Comparison of ENCODE assay signal across 10 mouse cellular contexts in the genomic region with DNA sequence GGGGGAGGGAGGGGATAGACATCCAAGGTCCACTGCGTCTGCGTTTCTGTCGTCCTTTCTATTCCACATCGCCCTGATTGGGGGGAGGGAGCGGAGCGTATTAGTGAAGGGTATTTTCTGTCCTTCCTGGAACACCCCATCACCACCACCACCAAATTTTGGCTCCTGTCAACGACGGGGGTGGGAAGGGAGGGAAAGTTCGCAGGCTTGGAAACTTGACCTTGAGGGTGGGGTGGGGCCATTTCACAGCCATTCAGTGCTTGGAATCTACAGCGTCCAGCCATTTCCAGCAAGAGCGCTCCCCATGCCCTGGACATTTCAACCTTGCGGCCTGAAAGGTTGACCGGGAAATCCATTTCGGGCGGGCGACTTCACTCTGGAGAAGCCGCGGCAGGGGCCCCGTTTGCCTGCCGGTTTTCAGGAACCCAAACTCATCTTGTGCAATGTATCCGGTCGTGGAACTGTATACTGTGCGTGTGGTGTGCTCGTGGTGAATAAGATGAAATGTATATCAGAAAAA. TPM values are rescaled to one million over a fixed set of nuclear protein-coding genes. Genes with fewer than 3 reads are reported as not detected.
DNase-seq lines count a peak whose midpoint lies in the region; ATAC-seq and TF ChIP-seq lines count a peak whose summit lies in the region.
"Had no signal": no experiment of that assay in that cellular context is flagged by ENCODE, and none has a peak within 500 bp of the region (broad histone marks: within the 10 kb centered on the region; RNA-seq: fewer than 3 reads in every experiment).

No protein-coding gene starts in this region.

- H3K4me1 ChIP-seq in heart, embryonic 14.5 days (ENCODE audit: control insufficient read depth in 2 of 2, insufficient read depth in 2 of 2, low read length in 2 of 2) = peaks cover 0 to 12% of the 10 kb centered on the region in 2 experiments; a peak in 2 of 4 replicates
- H3K4me1 ChIP-seq in heart, adult 2 months (ENCODE audit: control insufficient read depth, insufficient read depth, low read length) = no peaks in the 10 kb centered on the region
- H3K4me1 ChIP-seq in forebrain, embryonic 13.5 days = peaks cover 38% of the 10 kb centered on the region
- H3K4me1 ChIP-seq in limb, embryonic 14.5 days (ENCODE audit: control insufficient read depth, insufficient read depth, low read length) = peaks cover 5% of the 10 kb centered on the region; the same call in 1 of the 2 replicates

- peak overlapping the region in 1 of 2 experiments; percentile 14; a peak in 2 of 4 replicates for H3K4me3 ChIP-seq in heart, embryonic 14.5 days (ENCODE audit: control insufficient read depth in 1 of 2, insufficient read depth in 1 of 2, low read depth in 1 of 2, low read length in 2 of 2)
- no peak overlapping the region for H3K4me3 ChIP-seq in heart, adult 2 months
- H3K4me3 ChIP-seq in forebrain, embryonic 13.5 days = peak overlapping the region; percentile 54
- peak overlapping the region; percentile 11 for H3K4me3 ChIP-seq in limb, embryonic 14.5 days (replicated peaks; ENCODE audit: low read length)

- H3K36me3 ChIP-seq in heart, embryonic 14.5 days (ENCODE audit: control insufficient read depth, insufficient read depth, low read length) = no peaks in the 10 kb centered on the region
- H3K36me3 ChIP-seq in heart, adult 2 months (ENCODE audit: control insufficient read depth, insufficient read depth, low read length) = no peaks in the 10 kb centered on the region
- H3K36me3 ChIP-seq in forebrain, embryonic 13.5 days (ENCODE audit: poor library complexity, severe bottlenecking) = peaks cover 7% of the 10 kb centered on the region; the same call in 1 of the 2 replicates
- H3K36me3 ChIP-seq in limb, embryonic 14.5 days (ENCODE audit: control insufficient read depth, insufficient read depth, low read length) = no peaks in the 10 kb centered on the region

- no peak for TF ChIP-seq EP300 in heart, adult 2 months (IDR thresholded peaks at IDR 0.05; ENCODE audit: insufficient read depth, low read depth, low read length)

- H3K9me3 ChIP-seq in heart, embryonic 14.5 days (ENCODE audit: control insufficient read depth, low read length) = no peaks in the 10 kb centered on the region
- H3K9me3 ChIP-seq in forebrain, embryonic 13.5 days (replicated peaks) = no peaks in the 10 kb centered on the region
- no peaks in the 10 kb centered on the region for H3K9me3 ChIP-seq in limb, embryonic 14.5 days (ENCODE audit: control insufficient read depth, low read length)

- H3K27me3 ChIP-seq in heart, embryonic 14.5 days (ENCODE audit: control insufficient read depth, insufficient read depth, low read length) = peaks cover 95% of the 10 kb centered on the region
- H3K27me3 ChIP-seq in heart, adult 2 months (ENCODE audit: control insufficient read depth, insufficient read depth, low read length) = peaks cover 52% of the 10 kb centered on the region
- peaks cover 96% of the 10 kb centered on the region for H3K27me3 ChIP-seq in forebrain, embryonic 13.5 days
- peaks cover 92% of the 10 kb centered on the region for H3K27me3 ChIP-seq in limb, embryonic 14.5 days (ENCODE audit: control insufficient read depth, insufficient read depth, low read length)

- H3K27ac ChIP-seq in heart, embryonic 14.5 days (replicated peaks in 1 of 2; ENCODE audit: control insufficient read depth in 1 of 2, insufficient read depth in 1 of 2, low read depth in 2 of 2, low read length in 2 of 2) = no peak overlapping the region
- no peak overlapping the region for H3K27ac ChIP-seq in heart, adult 2 months
- peak overlapping the region; percentile 55 for H3K27ac ChIP-seq in forebrain, embryonic 13.5 days
- no peak overlapping the region for H3K27ac ChIP-seq in limb, embryonic 14.5 days (replicated peaks; ENCODE audit: low read depth, low read length)

- ATAC-seq in heart, embryonic 14.5 days (ENCODE audit: insufficient number of reproducible peaks, insufficient read depth, low FRiP score, low read depth) = no peak
- no peak for ATAC-seq in forebrain, embryonic 13.5 days
- no peak for ATAC-seq in limb, embryonic 14.5 days (ENCODE audit: low FRiP score, low read depth)
- ATAC-seq in inflammation-experienced regulatory T-cells, adult 6 months = no peak

- TF ChIP-seq POLR2A in heart, adult 2 months (IDR thresholded peaks at IDR 0.05; ENCODE audit: insufficient read depth, low read depth, low read length) = no peak
- TF ChIP-seq POLR2A in limb, embryonic 14.5 days (IDR thresholded peaks at IDR 0.05; ENCODE audit: borderline replicate concordance, extremely low read depth, insufficient read depth, insufficient read length) = no peak

- intact Hi-C loops in heart, adult 2 months (cut with DNase I) = no loop called here

- no peak for TF ChIP-seq CTCF in heart, adult 2 months (IDR thresholded peaks at IDR 0.05)

- WGBS in heart, embryonic 14.5 days = 2% methylated on average over 24 of the region's 24 CpGs
- WGBS in heart, adult 2 months = 4% methylated on average over 24 of the region's 24 CpGs
- under 1% methylated on average over 24 of the region's 24 CpGs for WGBS in forebrain, embryonic 13.5 days
- WGBS in limb, embryonic 14.5 days = 2% methylated on average over 24 of the region's 24 CpGs

- no peak overlapping the region for H3K9ac ChIP-seq in heart, embryonic 14.5 days (ENCODE audit: low read length)
- no peak overlapping the region for H3K9ac ChIP-seq in heart, adult 2 months (ENCODE audit: low read depth, low read length)
- peak overlapping the region; percentile 85 for H3K9ac ChIP-seq in forebrain, embryonic 13.5 days
- no peak overlapping the region for H3K9ac ChIP-seq in limb, embryonic 14.5 days (ENCODE audit: low read depth, low read length, severe bottlenecking)

- no peaks in the 10 kb centered on the region for H3K79me2 ChIP-seq in heart, adult 2 months (replicated peaks; ENCODE audit: control insufficient read depth, insufficient read depth, low read length)

- peak overlapping the region; percentile 38 for H3K4me2 ChIP-seq in heart, embryonic 14.5 days (ENCODE audit: low read length)
- H3K4me2 ChIP-seq in forebrain, embryonic 13.5 days = peak overlapping the region; percentile 64
- peak overlapping the region; percentile 17; the same call in 1 of the 2 replicates for H3K4me2 ChIP-seq in limb, embryonic 14.5 days (replicated peaks; ENCODE audit: low read depth, low read length, severe bottlenecking)

- no peak for DNase-seq in heart, adult 2 months
- DNase-seq in limb, embryonic 14.5 days (ENCODE audit: low spot score) = no peak
- peak; percentile 57 for DNase-seq in neural tube, embryonic 10.5 days (ENCODE audit: extremely low spot score, low spot score)
- DNase-seq in Muller cell, postnatal 12 days (ENCODE audit: inconsistent ontology term) = no peak
- no peak for DNase-seq in adrenal gland, adult (ENCODE audit: inconsistent age in 2 of 2, low spot score in 1 of 2)
- DNase-seq: lung, adult 18-20 months had no signal

RNA-seq across cellular contexts. Expression of a gene that starts 4.7 kb away (rescaled TPM):
- polyA plus RNA-seq in heart, embryonic 14.5 days (2014; fragmentation: Nextera tagmentation; extraction: Ambion mirVana) = not detected in 2 replicates
- not detected for total RNA-seq in heart, adult 2 months (2021)
- not detected in 2 replicates for polyA plus RNA-seq in heart, adult 2 months (2012; rRNA removed)
- 4.8 and 5.6 TPM in 2 replicates for polyA plus RNA-seq in forebrain, embryonic 13.5 days (2015; fragmentation: Nextera tagmentation; extraction: Ambion mirVana)
- 0.21 and 0.36 TPM in 2 replicates for polyA plus RNA-seq in limb, embryonic 14.5 days (2012; rRNA removed)
- polyA plus RNA-seq in limb, embryonic 14.5 days (2014; fragmentation: Nextera tagmentation; extraction: Ambion mirVana) = not detected in 2 replicates
- polyA plus RNA-seq in inflammation-experienced regulatory T-cells, adult 6 months (2017; shearing (Covaris generic)) = not detected
- polyA plus RNA-seq: stomach, embryonic 16.5 days had no signal

RNA-seq across cellular contexts. Expression of a gene that starts 9.5 kb away (rescaled TPM):
- 7.9 and 8.6 TPM in 2 replicates for polyA plus RNA-seq in heart, embryonic 14.5 days (2014; fragmentation: Nextera tagmentation; extraction: Ambion mirVana)
- 1 to 10 TPM; 4.8 to 6.4 TPM for total RNA-seq in heart, adult 2 months (2021)
- 2.9 and 3.5 TPM in 2 replicates for polyA plus RNA-seq in heart, adult 2 months (2012; rRNA removed)
- 11.5 and 14.1 TPM in 2 replicates for polyA plus RNA-seq in forebrain, embryonic 13.5 days (2015; fragmentation: Nextera tagmentation; extraction: Ambion mirVana)
- 13.5 and 14.5 TPM in 2 replicates for polyA plus RNA-seq in limb, embryonic 14.5 days (2012; rRNA removed)
- polyA plus RNA-seq in limb, embryonic 14.5 days (2014; fragmentation: Nextera tagmentation; extraction: Ambion mirVana) = 12.3 and 13.4 TPM in 2 replicates
- polyA plus RNA-seq in inflammation-experienced regulatory T-cells, adult 6 months (2017; shearing (Covaris generic)) = 1 to 10 TPM; 2.5 to 5.2 (median 2.8) TPM

RNA-seq across cellular contexts. Expression of a gene that starts 50.0 kb away (rescaled TPM):
- 4.7 and 6.0 TPM in 2 replicates for polyA plus RNA-seq in heart, embryonic 14.5 days (2014; fragmentation: Nextera tagmentation; extraction: Ambion mirVana)
- 10 to 100 TPM; 10.4 to 12.3 TPM for total RNA-seq in heart, adult 2 months (2021)
- polyA plus RNA-seq in heart, adult 2 months (2012; rRNA removed) = 3.3 and 5.3 TPM in 2 replicates
- 7.8 and 8.4 TPM in 2 replicates for polyA plus RNA-seq in forebrain, embryonic 13.5 days (2015; fragmentation: Nextera tagmentation; extraction: Ambion mirVana)
- polyA plus RNA-seq in limb, embryonic 14.5 days (2012; rRNA removed) = 1.1 and 1.4 TPM in 2 replicates
- polyA plus RNA-seq in limb, embryonic 14.5 days (2014; fragmentation: Nextera tagmentation; extraction: Ambion mirVana) = 3.9 and 4.1 TPM in 2 replicates
- polyA plus RNA-seq in inflammation-experienced regulatory T-cells, adult 6 months (2017; shearing (Covaris generic)) = 100 to 1,000 TPM; 106 to 120 (median 115) TPM

Comparison
In these comparisons a context has a peak if more than half of its experiments do, and no peak if none do; other contexts are left out.
1. RNA of a gene that starts 50.0 kb away (polyA plus RNA-seq): 106 to 120 TPM in inflammation-experienced regulatory T-cells, adult 6 months; 7.8 to 8.4 TPM in forebrain, embryonic 13.5 days, 4.7 to 6.0 TPM in heart, embryonic 14.5 days, 1.1 to 4.1 TPM in limb, embryonic 14.5 days and 3.3 to 5.3 TPM in heart, adult 2 months; every median in the first group is over 10 times any median in the second.
2. Peak in every context shown above with its lines, with median percentiles within 50 percentile points of each other: H3K4me2 ChIP-seq.